Mouse (Mus musculus) heart, embryonic 16.5 days (tissue): ENCODE measurements around the gene Tk2. TPM values are rescaled to one million over a fixed set of nuclear protein-coding genes. Genes with fewer than 3 reads are reported as not detected.

Source experiments
- ATAC-seq: fragments of 200-750 bp; cut with Nextera tagmentation; replicated peaks from 2 replicates; pipeline ENCODE4 v1.8.0; 2017; ENCODE audit warnings: moderate number of reproducible peaks; ENCODE audit not compliant: insufficient read depth, low FRiP score; ENCODE audit errors: extremely low read depth
- H3K27ac ChIP-seq: fragments of 300-500 bp; sonication (generic); 2 replicates; pipeline ENCODE4 v1.5.1; 2014; ENCODE audit warnings: mild to moderate bottlenecking, low read length, control low read depth, moderate library complexity
- H3K27me3 ChIP-seq: fragments of 300-500 bp; sonication (generic); 2 replicates; pipeline ENCODE4 v1.6.1; 2014; ENCODE audit warnings: low read length, mixed read lengths; ENCODE audit not compliant: control insufficient read depth, insufficient read depth
- H3K36me3 ChIP-seq: fragments of 300-500 bp; sonication (generic); 2 replicates; pipeline ENCODE4 v1.6.1; 2014; ENCODE audit not compliant: control insufficient read depth, insufficient read depth
- H3K4me1 ChIP-seq: fragments of 300-500 bp; sonication (generic); 2 replicates; pipeline ENCODE4 v1.6.1; 2014; ENCODE audit warnings: low read length, mixed read lengths; ENCODE audit not compliant: control insufficient read depth, insufficient read depth
- H3K4me2 ChIP-seq: fragments of 300-500 bp; sonication (generic); 2 replicates; pipeline ENCODE4 v1.6.1; 2014; ENCODE audit warnings: low read depth, mild to moderate bottlenecking, control low read depth, low read length
- H3K4me3 ChIP-seq: fragments of 300-500 bp; sonication (generic); 2 replicates; pipeline ENCODE4 v1.5.1; 2014; ENCODE audit warnings: mild to moderate bottlenecking, control low read depth, low read length
- H3K9ac ChIP-seq: fragments of 300-500 bp; sonication (generic); 2 replicates; pipeline ENCODE4 v1.6.1; 2014; ENCODE audit warnings: low read length, control low read depth
- H3K9me3 ChIP-seq: fragments of 300-500 bp; sonication (generic); replicated peaks from 2 replicates; pipeline ENCODE4 v1.6.1; 2016; ENCODE audit warnings: low read length; ENCODE audit not compliant: control insufficient read depth
- WGBS: fragments of 180-500 bp; shearing (Covaris S2); extraction: QIAGEN DNeasy Blood & Tissue Kit; methylation state at CpG from one replicate; pipeline ENCODE4 v1.1.7; 2014; 5-methylcytosine and 5-hydroxymethylcytosine counted together
- polyA plus RNA-seq: library from polyadenylated mRNA; unstranded; fragments of >200 nt; fragmentation: Nextera tagmentation; extraction: Ambion mirVana; gene quantifications from 2 replicates; pipeline ENCODE4 v1.2.1, GENCODE M21; 2015

Gene Tk2
- polyA plus RNA-seq, 1 experiment from 2014 or later: 11.4 TPM

DNA sequence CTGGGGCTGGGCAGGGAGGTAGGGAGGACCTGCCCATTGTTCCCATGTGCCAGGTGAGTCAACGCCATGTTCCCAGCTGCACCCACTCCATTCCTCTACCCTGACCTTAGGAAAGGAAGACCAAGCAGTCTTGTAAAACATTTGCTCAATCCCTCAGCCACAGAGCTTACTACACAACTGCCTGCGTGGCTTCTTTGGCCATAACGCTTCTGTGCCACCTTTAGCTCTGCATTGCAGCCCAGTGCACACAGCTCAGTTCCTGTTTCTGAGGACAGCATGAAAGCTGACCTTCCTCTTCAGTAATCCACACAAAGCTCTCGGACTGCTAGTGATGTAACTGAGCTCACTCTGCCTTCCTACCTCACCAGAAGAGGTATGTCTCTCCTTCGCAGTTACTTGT is 15.4 kb downstream of the Tk2 start:
- peaks cover 48% of the 10 kb centered on the region for H3K36me3 ChIP-seq
- H3K4me3 ChIP-seq: no peak overlapping the region
- no peak overlapping the region for H3K9ac ChIP-seq
- 93% methylated on average over 5 of the region's 5 CpGs for WGBS
- no peaks in the 10 kb centered on the region for H3K9me3 ChIP-seq
- no peaks in the 10 kb centered on the region for H3K4me1 ChIP-seq
- H3K4me2 ChIP-seq: no peak overlapping the region
- H3K27ac ChIP-seq: no peak overlapping the region
- ATAC-seq: no peak
- no peaks in the 10 kb centered on the region for H3K27me3 ChIP-seq

DNA sequence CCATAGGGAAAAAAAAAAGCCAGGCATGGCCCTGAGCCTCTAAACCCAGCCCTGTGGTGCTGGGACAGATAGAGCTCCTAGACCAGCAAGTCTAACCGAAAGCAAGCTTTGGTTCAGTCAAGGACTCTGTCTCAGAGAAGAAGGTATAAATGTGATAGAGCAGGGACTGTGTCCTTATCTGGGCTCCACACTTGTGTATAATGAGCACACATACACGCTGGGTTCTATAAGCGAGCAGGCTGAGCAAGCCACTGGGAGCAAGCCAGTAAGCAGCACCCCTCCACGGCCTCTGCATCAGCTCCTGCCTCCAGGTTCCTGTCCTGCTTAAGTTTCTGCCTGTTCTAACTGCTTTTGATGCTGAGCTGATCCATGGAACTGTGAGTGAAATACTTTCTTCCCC is 16.3 kb downstream of the Tk2 start:
- ATAC-seq: no peak
- H3K27ac ChIP-seq: no peak overlapping the region
- no peaks in the 10 kb centered on the region for H3K27me3 ChIP-seq
- H3K4me1 ChIP-seq: no peaks in the 10 kb centered on the region
- 94% methylated on average over 4 of the region's 4 CpGs for WGBS
- H3K9me3 ChIP-seq: no peaks in the 10 kb centered on the region
- H3K9ac ChIP-seq: no peak overlapping the region
- H3K36me3 ChIP-seq: peaks cover 52% of the 10 kb centered on the region
- H3K4me2 ChIP-seq: no peak overlapping the region
- H3K4me3 ChIP-seq: no peak overlapping the region

DNA sequence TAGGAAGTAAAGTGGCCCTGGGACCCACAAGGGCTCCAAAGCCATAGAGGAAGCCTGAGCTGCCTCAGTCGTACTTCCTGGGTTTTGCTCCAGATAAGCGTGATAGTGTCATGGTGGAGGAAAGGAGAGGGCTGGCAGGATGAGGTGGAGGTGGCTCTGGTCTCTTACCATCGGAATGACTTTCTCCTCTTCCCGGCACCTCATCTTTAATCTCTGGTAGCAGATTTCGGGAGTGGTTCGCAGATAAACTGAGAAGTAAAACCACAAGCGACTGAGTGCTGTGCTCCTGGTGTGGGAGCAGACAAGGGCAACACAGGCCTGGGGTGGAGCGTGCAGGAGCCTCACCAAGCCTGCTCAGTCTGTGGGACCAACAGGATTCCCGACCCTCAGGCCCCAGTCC is 18.0 kb downstream of the Tk2 start:
- Histone ChIP-seq H3K4me2 (no peak overlapping the region), H3K36me3 (peaks cover 60% of the 10 kb centered on the region), H3K4me3 (no peak overlapping the region), H3K9ac (no peak overlapping the region), H3K27me3 (no peaks in the 10 kb centered on the region), H3K4me1 (no peaks in the 10 kb centered on the region), H3K9me3 (no peaks in the 10 kb centered on the region), H3K27ac (no peak overlapping the region)
- WGBS: 79% methylated on average over 9 of the region's 9 CpGs
- no peak for ATAC-seq

DNA sequence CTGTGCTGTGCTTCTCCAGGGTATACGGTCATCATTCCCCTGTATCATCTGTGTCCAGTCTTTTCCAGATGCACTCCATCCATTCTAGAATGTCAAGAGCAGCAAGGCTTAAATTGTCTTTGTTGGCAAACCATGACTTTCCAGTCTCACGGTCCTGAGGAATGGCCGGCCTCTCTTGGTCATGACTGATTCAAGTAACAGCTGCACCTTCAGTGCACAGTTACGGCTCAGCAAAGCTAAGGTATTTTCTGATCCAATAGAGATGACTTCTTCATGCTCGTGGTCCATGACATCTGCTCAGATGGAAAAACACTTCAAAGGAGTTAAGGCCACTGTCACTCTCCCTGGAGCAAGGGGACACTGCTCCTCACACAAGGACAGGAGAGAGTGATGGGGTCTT is 21.3 kb downstream of the Tk2 start:
- Histone ChIP-seq H3K27me3 (no peaks in the 10 kb centered on the region), H3K4me2 (no peak overlapping the region), H3K36me3 (peaks cover 49% of the 10 kb centered on the region), H3K9me3 (0 out of 2 replicates have a peak, but pooled peaks cover 3% of the 10 kb centered on the region), H3K9ac (no peak overlapping the region), H3K27ac (no peak overlapping the region), H3K4me1 (no peaks in the 10 kb centered on the region), H3K4me3 (no peak overlapping the region)
- WGBS: 87% methylated on average over 5 of the region's 5 CpGs
- ATAC-seq: no peak

DNA sequence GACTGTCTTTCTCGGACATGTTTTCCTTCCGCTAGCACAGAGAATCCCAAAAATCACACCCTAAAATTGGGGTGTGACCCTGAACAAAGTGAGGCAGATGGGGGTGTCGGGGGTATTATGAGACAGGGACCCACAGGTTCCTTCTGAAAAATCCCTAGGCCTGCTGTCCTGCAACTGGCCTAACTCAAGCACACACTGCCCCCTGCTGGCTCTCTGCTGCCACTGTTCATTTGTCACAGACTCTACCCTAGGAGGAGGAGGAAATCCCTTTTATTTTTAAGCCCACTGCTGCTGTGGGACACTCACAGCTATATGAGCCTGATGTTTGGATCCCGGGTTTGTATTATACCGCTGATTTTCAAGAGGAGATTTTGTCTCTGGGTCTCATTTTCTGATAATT is 28.6 kb downstream of the Tk2 start:
- no peak for ATAC-seq
- 40% methylated on average over 5 of the region's 5 CpGs for WGBS
- no peak overlapping the region for H3K4me2 ChIP-seq

DNA sequence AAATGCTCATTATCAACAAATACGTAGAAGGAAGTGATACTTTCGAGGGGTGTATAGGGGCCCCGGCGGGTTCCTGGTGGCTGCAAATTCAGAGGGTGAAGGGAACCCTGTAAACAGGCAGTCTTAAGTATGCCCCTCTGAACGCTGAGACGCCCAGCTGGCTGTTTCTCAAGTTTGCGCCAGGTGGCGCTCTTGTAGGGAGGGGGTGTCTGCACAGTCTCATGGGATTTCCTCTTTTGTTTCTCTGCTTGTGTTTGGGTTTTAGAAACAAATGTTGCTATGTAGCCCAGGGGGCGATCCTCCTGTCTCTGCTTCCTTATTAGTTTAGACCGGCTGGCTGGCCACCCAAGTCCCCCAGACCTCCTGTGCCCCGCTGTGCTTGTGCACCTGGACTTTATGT is 29.3 kb downstream of the Tk2 start:
- Histone ChIP-seq H3K27me3 (no peaks in the 10 kb centered on the region), H3K36me3 (no peaks in the 10 kb centered on the region), H3K4me3 (no peak overlapping the region), H3K9me3 (0 out of 2 replicates have a peak, but pooled peaks cover 3% of the 10 kb centered on the region), H3K9ac (no peak overlapping the region), H3K4me1 (0 out of 2 replicates have a peak, but pooled peaks cover 2% of the 10 kb centered on the region), H3K4me2 (peak overlapping the region; percentile 33), H3K27ac (no peak overlapping the region)
- WGBS: 19% methylated on average over 11 of the region's 11 CpGs
- 0 out of 2 replicates have a peak, but pooled peaks have one; percentile 58 for ATAC-seq

More for the DNA sequence above, 28.6 kb downstream of the Tk2 start:
- no peak overlapping the region for H3K27ac ChIP-seq
- 0 out of 2 replicates have a peak, but pooled peaks cover 3% of the 10 kb centered on the region for H3K9me3 ChIP-seq
- no peak overlapping the region for H3K9ac ChIP-seq
- H3K4me1 ChIP-seq: 0 out of 2 replicates have a peak, but pooled peaks cover 2% of the 10 kb centered on the region
- no peak overlapping the region for H3K4me3 ChIP-seq
- H3K27me3 ChIP-seq: no peaks in the 10 kb centered on the region
- H3K36me3 ChIP-seq: no peaks in the 10 kb centered on the region

DNA sequence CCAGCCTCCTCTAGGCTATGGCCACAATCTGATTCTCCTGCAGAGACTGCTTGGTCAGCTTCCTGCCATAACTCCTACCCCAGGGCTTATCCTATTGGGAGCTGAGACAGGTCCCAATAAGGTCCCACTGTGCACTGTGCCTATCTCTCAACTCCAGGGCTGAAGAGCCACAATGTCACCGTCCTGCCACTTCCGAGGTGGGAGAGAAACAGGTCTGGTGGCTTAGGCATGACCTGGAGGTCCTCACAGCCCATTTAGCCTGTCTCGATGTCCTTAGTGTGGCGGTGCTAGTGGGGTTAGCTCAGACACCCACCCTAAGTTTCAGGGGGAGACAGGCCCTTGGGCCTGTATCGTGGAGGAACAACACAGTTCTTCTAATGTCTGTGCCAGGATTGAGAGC is 30.8 kb downstream of the Tk2 start:
- no peaks in the 10 kb centered on the region for H3K27me3 ChIP-seq
- no peaks in the 10 kb centered on the region for H3K9me3 ChIP-seq
- 0 out of 2 replicates have a peak, but pooled peaks cover 2% of the 10 kb centered on the region for H3K4me1 ChIP-seq
- no peak for ATAC-seq
- no peak overlapping the region for H3K4me3 ChIP-seq
- H3K9ac ChIP-seq: no peak overlapping the region
- H3K36me3 ChIP-seq: no peaks in the 10 kb centered on the region
- H3K4me2 ChIP-seq: no peak overlapping the region
- WGBS: 82% methylated on average over 5 of the region's 5 CpGs
- H3K27ac ChIP-seq: no peak overlapping the region

DNA sequence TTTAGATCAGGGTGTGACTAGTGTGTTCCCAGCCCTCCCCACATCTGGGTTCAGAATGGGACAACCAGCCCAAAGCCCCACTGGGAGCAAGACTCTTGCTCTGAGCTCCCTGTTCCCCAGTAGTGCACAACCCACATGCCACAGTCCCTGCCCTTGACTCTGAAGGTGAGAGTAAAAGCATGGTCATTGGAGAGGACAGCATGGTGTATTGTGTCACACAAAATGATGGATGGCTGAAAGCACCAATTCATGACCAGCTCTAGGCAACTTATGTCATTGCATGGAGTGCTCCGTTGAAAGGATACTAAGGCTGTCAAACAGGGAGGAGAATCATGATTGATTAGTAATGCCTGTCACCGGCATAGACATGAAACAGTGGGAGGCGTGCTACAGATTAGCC is 43.1 kb downstream of the Tk2 start:
- WGBS: 67% methylated on average over 3 of the region's 3 CpGs

DNA sequence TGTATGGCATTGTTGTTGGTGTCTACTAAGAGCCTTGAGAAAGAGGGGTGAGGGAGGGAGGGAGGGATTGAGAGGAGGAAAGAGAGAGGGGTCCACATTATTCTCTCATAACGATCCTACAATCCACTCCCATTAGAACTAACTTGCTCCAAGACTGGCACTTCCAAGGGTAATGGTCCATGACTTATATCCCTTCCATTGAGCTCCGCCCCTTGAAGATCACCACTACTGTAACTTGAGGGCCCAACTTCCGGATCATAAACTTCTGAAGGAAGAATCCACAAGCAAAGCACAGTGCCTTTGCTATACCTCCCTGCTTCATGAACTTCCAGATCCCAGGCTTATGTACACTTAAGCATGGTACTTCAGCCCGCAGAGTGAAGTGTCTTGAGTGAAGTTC is 46.0 kb downstream of the Tk2 start:
- no peaks in the 10 kb centered on the region for H3K27me3 ChIP-seq
- H3K4me1 ChIP-seq: no peaks in the 10 kb centered on the region
- no peaks in the 10 kb centered on the region for H3K36me3 ChIP-seq
- no peak overlapping the region for H3K9ac ChIP-seq
- no peak overlapping the region for H3K4me3 ChIP-seq
- 80% methylated on average over 4 of the region's 4 CpGs for WGBS
- H3K27ac ChIP-seq: no peak overlapping the region
- no peaks in the 10 kb centered on the region for H3K9me3 ChIP-seq
- H3K4me2 ChIP-seq: no peak overlapping the region
- ATAC-seq: no peak

More for the DNA sequence above, 43.1 kb downstream of the Tk2 start:
- ATAC-seq: no peak
- no peaks in the 10 kb centered on the region; the same call in 1 of the 2 replicates for H3K9me3 ChIP-seq
- H3K4me3 ChIP-seq: no peak overlapping the region
- H3K36me3 ChIP-seq: no peaks in the 10 kb centered on the region
- no peaks in the 10 kb centered on the region for H3K27me3 ChIP-seq
- no peak overlapping the region for H3K9ac ChIP-seq
- no peak overlapping the region for H3K4me2 ChIP-seq
- H3K4me1 ChIP-seq: no peaks in the 10 kb centered on the region
- H3K27ac ChIP-seq: no peak overlapping the region
